Mouse (Mus musculus) kidney, embryonic 15.5 days (tissue): ENCODE data around the gene Lmbrd2. TPM values are rescaled to one million over a fixed set of nuclear protein-coding genes. Genes with fewer than 3 reads are reported as not detected.
A peak's percentile ranks its signal among the peaks of the same experiment; 100 is the strongest.

Source experiments
- ATAC-seq: fragments of 200-750 bp; cut with Nextera tagmentation; replicated peaks from 2 replicates; pipeline ENCODE4 v1.8.0; 2017; ENCODE audit warnings: moderate TSS enrichment; ENCODE audit not compliant: low FRiP score
- H3K27ac ChIP-seq: fragments of 300-500 bp; sonication (generic); 2 replicates; pipeline ENCODE4 v1.5.1; 2015; ENCODE audit warnings: mild to moderate bottlenecking, inconsistent platforms
- H3K27me3 ChIP-seq: fragments of 300-500 bp; sonication (generic); 2 replicates; pipeline ENCODE4 v1.6.1; 2015; ENCODE audit warnings: inconsistent platforms
- H3K36me3 ChIP-seq: fragments of 300-500 bp; sonication (generic); 2 replicates; pipeline ENCODE4 v1.6.1; 2015; ENCODE audit warnings: inconsistent platforms
- H3K4me1 ChIP-seq: fragments of 300-500 bp; sonication (generic); 2 replicates; pipeline ENCODE4 v1.6.1; 2015; ENCODE audit warnings: inconsistent platforms
- H3K4me2 ChIP-seq: fragments of 300-500 bp; sonication (generic); 2 replicates; pipeline ENCODE4 v1.6.1; 2015; ENCODE audit warnings: moderate library complexity, mild to moderate bottlenecking, inconsistent platforms
- H3K4me3 ChIP-seq: fragments of 300-500 bp; sonication (generic); replicated peaks from 2 replicates; pipeline ENCODE4 v1.5.1; 2015; ENCODE audit warnings: mild to moderate bottlenecking, inconsistent platforms
- H3K9ac ChIP-seq: fragments of 300-500 bp; sonication (generic); 2 replicates; pipeline ENCODE4 v1.6.1; 2015; ENCODE audit warnings: mild to moderate bottlenecking, inconsistent platforms
- H3K9me3 ChIP-seq: fragments of 300-500 bp; sonication (generic); replicated peaks from 2 replicates; pipeline ENCODE4 v1.6.1; 2016; ENCODE audit warnings: inconsistent platforms
- WGBS: fragments of 180-500 bp; shearing (Covaris S2); methylation state at CpG from one replicate; pipeline ENCODE4 v1.1.7; 2015; ENCODE audit warnings: mixed read lengths; 5-methylcytosine and 5-hydroxymethylcytosine counted together
- polyA plus RNA-seq: library from polyadenylated mRNA; unstranded; fragments of >200 nt; fragmentation: Nextera tagmentation; extraction: Ambion mirVana; gene quantifications from 2 replicates; pipeline ENCODE4 v1.2.1, GENCODE M21; 2015

The Lmbrd2 gene
- polyA plus RNA-seq, 1 experiment from 2014 or later = 3.7 TPM

- H3K36me3 ChIP-seq = peaks cover 91% of the 10 kb centered on the region
- 67% methylated on average over 5 of the region's 5 CpGs for WGBS
- no peaks in the 10 kb centered on the region for H3K9me3 ChIP-seq
- ATAC-seq = 0 out of 2 replicates have a peak, but pooled peaks have one; percentile 9
- H3K4me3 ChIP-seq = no peak overlapping the region
- no peaks in the 10 kb centered on the region for H3K27me3 ChIP-seq
- H3K27ac ChIP-seq = no peak overlapping the region
- H3K9ac ChIP-seq = no peak overlapping the region
- H3K4me2 ChIP-seq = no peak overlapping the region
- no peaks in the 10 kb centered on the region for H3K4me1 ChIP-seq
These were observed 25.8 kb upstream of the Lmbrd2 start for GRCm38 (mm10) chr15:9114599-9114998.

- WGBS = 89% methylated on average over 4 of the region's 4 CpGs
- ATAC-seq = no peak
- peaks cover 99% of the 10 kb centered on the region for H3K36me3 ChIP-seq
- no peak overlapping the region for H3K4me2 ChIP-seq
- H3K9me3 ChIP-seq = no peaks in the 10 kb centered on the region
- no peak overlapping the region for H3K27ac ChIP-seq
- H3K4me1 ChIP-seq = no peaks in the 10 kb centered on the region
- H3K4me3 ChIP-seq = no peak overlapping the region
- no peaks in the 10 kb centered on the region for H3K27me3 ChIP-seq
- no peak overlapping the region for H3K9ac ChIP-seq
These were observed 21.5 kb upstream of the Lmbrd2 start for GRCm38 (mm10) chr15:9118852-9119251.

- no peak overlapping the region for H3K4me3 ChIP-seq
- no peak for ATAC-seq
- 95% methylated on average over 2 of the region's 2 CpGs for WGBS
These were observed 20.3 kb upstream of the Lmbrd2 start for GRCm38 (mm10) chr15:9120081-9120480.

GRCm38 (mm10) chr15:9122989-9123388 lies 17.4 kb upstream of the Lmbrd2 start:
- WGBS = 90% methylated on average over 4 of the region's 4 CpGs
- H3K36me3 ChIP-seq = peaks cover 91% of the 10 kb centered on the region
- no peak overlapping the region for H3K27ac ChIP-seq
- no peak overlapping the region for H3K9ac ChIP-seq
- H3K4me3 ChIP-seq = no peak overlapping the region
- no peaks in the 10 kb centered on the region for H3K27me3 ChIP-seq
- no peaks in the 10 kb centered on the region for H3K4me1 ChIP-seq
- H3K9me3 ChIP-seq = no peaks in the 10 kb centered on the region
- no peak for ATAC-seq
- no peak overlapping the region for H3K4me2 ChIP-seq

More at GRCm38 (mm10) chr15:9120081-9120480, 20.3 kb upstream of the Lmbrd2 start:
- Histone ChIP-seq H3K4me2 (no peak overlapping the region), H3K27me3 (no peaks in the 10 kb centered on the region), H3K4me1 (no peaks in the 10 kb centered on the region), H3K9ac (no peak overlapping the region), H3K36me3 (peaks cover 99% of the 10 kb centered on the region), H3K27ac (no peak overlapping the region), H3K9me3 (no peaks in the 10 kb centered on the region)

- Histone ChIP-seq H3K27me3 (no peaks in the 10 kb centered on the region), H3K36me3 (peaks cover 87% of the 10 kb centered on the region), H3K27ac (no peak overlapping the region), H3K9ac (no peak overlapping the region), H3K4me2 (no peak overlapping the region), H3K4me1 (no peaks in the 10 kb centered on the region), H3K4me3 (no peak overlapping the region), H3K9me3 (no peaks in the 10 kb centered on the region)
- no peak for ATAC-seq
- 92% methylated on average over 21 of the region's 21 CpGs for WGBS
These were observed 15.5 kb upstream of the Lmbrd2 start for GRCm38 (mm10) chr15:9124856-9125255.

- no peak overlapping the region for H3K4me2 ChIP-seq
- H3K9me3 ChIP-seq = no peaks in the 10 kb centered on the region
- WGBS = 88% methylated on average over 7 of the region's 7 CpGs
- peaks cover 82% of the 10 kb centered on the region for H3K36me3 ChIP-seq
- no peak overlapping the region for H3K9ac ChIP-seq
- no peaks in the 10 kb centered on the region for H3K27me3 ChIP-seq
- ATAC-seq = no peak
- no peak overlapping the region for H3K27ac ChIP-seq
- H3K4me3 ChIP-seq = no peak overlapping the region
- H3K4me1 ChIP-seq = 0 out of 2 replicates have a peak, but pooled peaks cover 2% of the 10 kb centered on the region
These were observed 13.1 kb upstream of the Lmbrd2 start for GRCm38 (mm10) chr15:9127051-9127791.

GRCm38 (mm10) chr15:9130772-9131498 lies 9.4 kb upstream of the Lmbrd2 start:
- peaks cover 15% of the 10 kb centered on the region; the same call in 1 of the 2 replicates for H3K4me1 ChIP-seq
- no peak; the same call in 1 of the 2 replicates for ATAC-seq
- H3K36me3 ChIP-seq = peaks cover 80% of the 10 kb centered on the region
- no peaks in the 10 kb centered on the region for H3K27me3 ChIP-seq
- no peak overlapping the region for H3K4me3 ChIP-seq
- peak overlapping the region; percentile 3; the same call in 1 of the 2 replicates for H3K27ac ChIP-seq
- H3K9me3 ChIP-seq = no peaks in the 10 kb centered on the region
- WGBS = 77% methylated on average over 9 of the region's 9 CpGs
- no peak overlapping the region for H3K9ac ChIP-seq
- no peak overlapping the region for H3K4me2 ChIP-seq

GRCm38 (mm10) chr15:9131499-9131888 lies 8.9 kb upstream of the Lmbrd2 start:
- H3K4me3 ChIP-seq = no peak overlapping the region
- ATAC-seq = no peak; the same call in 1 of the 2 replicates
- peaks cover 15% of the 10 kb centered on the region; the same call in 1 of the 2 replicates for H3K4me1 ChIP-seq
- H3K27me3 ChIP-seq = no peaks in the 10 kb centered on the region
- WGBS = 76% methylated on average over 4 of the region's 4 CpGs
- H3K9ac ChIP-seq = no peak overlapping the region
- peaks cover 80% of the 10 kb centered on the region for H3K36me3 ChIP-seq
- H3K4me2 ChIP-seq = no peak overlapping the region
- H3K27ac ChIP-seq = peak overlapping the region; percentile 3; the same call in 1 of the 2 replicates
- H3K9me3 ChIP-seq = no peaks in the 10 kb centered on the region

- no peak for ATAC-seq
- no peak overlapping the region for H3K9ac ChIP-seq
- peaks cover 81% of the 10 kb centered on the region for H3K36me3 ChIP-seq
- H3K27ac ChIP-seq = no peak overlapping the region
- H3K4me1 ChIP-seq = peaks cover 16% of the 10 kb centered on the region; the same call in 1 of the 2 replicates
- H3K27me3 ChIP-seq = no peaks in the 10 kb centered on the region
- H3K9me3 ChIP-seq = no peaks in the 10 kb centered on the region
- no peak overlapping the region for H3K4me3 ChIP-seq
- no peak overlapping the region for H3K4me2 ChIP-seq
- 79% methylated on average over 13 of the region's 13 CpGs for WGBS
These were observed 7.5 kb upstream of the Lmbrd2 start for GRCm38 (mm10) chr15:9132693-9133443.

- no peak overlapping the region for H3K4me3 ChIP-seq
- H3K4me1 ChIP-seq = peaks cover 19% of the 10 kb centered on the region
- 62% methylated on average over 6 of the region's 6 CpGs for WGBS
- H3K9me3 ChIP-seq = no peaks in the 10 kb centered on the region
- no peak for ATAC-seq
- H3K4me2 ChIP-seq = no peak overlapping the region
- no peak overlapping the region for H3K9ac ChIP-seq
- peaks cover 70% of the 10 kb centered on the region for H3K36me3 ChIP-seq
- peak overlapping the region; percentile 42; the same call in 1 of the 2 replicates for H3K27ac ChIP-seq
- no peaks in the 10 kb centered on the region for H3K27me3 ChIP-seq
These were observed 5.4 kb upstream of the Lmbrd2 start for GRCm38 (mm10) chr15:9134891-9135507.

GRCm38 (mm10) chr15:9139447-9139846 lies 903 bp upstream of the Lmbrd2 start:
- ATAC-seq = no peak
- peak overlapping the region; percentile 57; the same call in 1 of the 2 replicates for H3K27ac ChIP-seq

More at GRCm38 (mm10) chr15:9139447-9139846, 903 bp upstream of the Lmbrd2 start:
- Histone ChIP-seq H3K4me2 (peak overlapping the region; percentile 60), H3K4me1 (peaks cover 15% of the 10 kb centered on the region), H3K4me3 (peak overlapping the region; percentile 94), H3K36me3 (peaks cover 36% of the 10 kb centered on the region), H3K9me3 (no peaks in the 10 kb centered on the region), H3K9ac (peak overlapping the region; percentile 60), H3K27me3 (no peaks in the 10 kb centered on the region)
- WGBS = 15% methylated on average over 10 of the region's 10 CpGs
